Comparison of ENCODE assay signal across 8 mouse cellular contexts in the genomic region with DNA sequence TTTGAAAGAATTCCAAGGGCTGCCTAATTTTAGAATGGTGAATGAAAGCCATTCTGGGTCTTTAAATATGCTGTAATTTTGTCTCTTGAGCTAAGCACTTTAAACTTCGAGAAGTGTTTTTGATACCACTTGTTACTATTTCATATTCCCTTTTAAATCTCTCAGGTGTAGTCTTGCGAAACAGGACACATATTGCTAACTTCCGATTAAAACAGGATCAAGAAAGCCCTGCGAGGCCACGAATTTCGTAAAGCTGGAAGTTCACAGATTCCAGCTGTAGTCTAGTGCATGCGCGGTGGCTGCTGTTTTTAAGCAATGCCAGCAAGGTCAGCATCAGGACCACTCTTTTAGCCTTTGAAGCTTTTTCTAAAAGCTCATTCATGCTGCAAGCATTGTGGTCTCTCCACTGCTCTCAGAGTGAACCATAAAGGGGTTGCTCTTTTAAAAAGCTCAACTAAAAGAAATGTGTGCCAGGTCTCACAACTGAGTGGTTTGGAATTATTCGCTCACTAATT. TPM values are rescaled to one million over a fixed set of nuclear protein-coding genes. Genes with fewer than 3 reads are reported as not detected.
DNase-seq lines count a peak whose midpoint lies in the region; ATAC-seq and TF ChIP-seq lines count a peak whose summit lies in the region.

No protein-coding gene starts in this region.

- no peaks in the 10 kb centered on the region for H3K27me3 ChIP-seq in kidney, adult 2 months (replicated peaks; ENCODE audit: control insufficient read depth, insufficient read depth, low read length)

- peak overlapping the region; percentile 72 for H3K27ac ChIP-seq in embryonic fibroblast, embryonic 13.5 days (ENCODE audit: insufficient read depth, low read length)
- H3K27ac ChIP-seq in kidney, adult 2 months (ENCODE audit: insufficient read depth, low read depth, low read length) = peak overlapping the region; percentile 85

- no peaks in the 10 kb centered on the region; the same call in 1 of the 2 replicates for H3K4me1 ChIP-seq in embryonic fibroblast, embryonic 13.5 days (ENCODE audit: control insufficient read depth, insufficient read depth, low read length)
- H3K4me1 ChIP-seq in kidney, adult 2 months (ENCODE audit: control insufficient read depth, insufficient read depth, low read length) = no peaks in the 10 kb centered on the region; the same call in 1 of the 2 replicates

- peak; percentile 17 for DNase-seq in kidney, adult 11 months
- DNase-seq in kidney, postnatal 25 days = no peak
- peak; percentile 19 for DNase-seq in kidney, adult 2 months
- peak; percentile 11 for DNase-seq in lung, postnatal 14 days
- DNase-seq in thymus, postnatal 25 days = no peak

- H3K4me3 ChIP-seq in embryonic fibroblast, embryonic 13.5 days (ENCODE audit: insufficient read depth, low read length) = peak overlapping the region; percentile 47; the same call in 1 of the 2 replicates
- H3K4me3 ChIP-seq in kidney, adult 2 months (ENCODE audit: insufficient read depth, low read depth, low read length) = no peak overlapping the region

- ATAC-seq in frontal cortex, adult (ENCODE audit: low TSS enrichment) = no peak
- no peak for ATAC-seq in cerebellum, adult (ENCODE audit: insufficient number of reproducible peaks, low FRiP score, low TSS enrichment)

- no peaks in the 10 kb centered on the region for H3K36me3 ChIP-seq in kidney, adult 2 months (ENCODE audit: control insufficient read depth, insufficient read depth, low read length)

- TF ChIP-seq CTCF in embryonic fibroblast, embryonic 13.5 days (IDR thresholded peaks at IDR 0.05; ENCODE audit: borderline replicate concordance, insufficient read depth, low read length) = no peak
- TF ChIP-seq CTCF in kidney, adult 2 months (conservative IDR thresholded peaks at IDR 0.05; ENCODE audit: insufficient read depth, insufficient read length, low read depth, low read length) = no peak

- no peak for TF ChIP-seq POLR2A in embryonic fibroblast, embryonic 13.5 days (IDR thresholded peaks at IDR 0.05; ENCODE audit: low read depth, low read length)
- TF ChIP-seq POLR2A in kidney, adult 2 months (IDR thresholded peaks at IDR 0.05; ENCODE audit: low read depth, low read length) = no peak

- WGBS in kidney, adult 2 months = 66% methylated on average over 9 of the region's 9 CpGs

RNA-seq across cellular contexts. Expression of a gene that starts 0.8 kb away (rescaled TPM):
- 7.9 and 10.7 TPM in 2 replicates for polyA plus RNA-seq in embryonic fibroblast, embryonic 13.5 days (2011; ENCODE audit: insufficient read length, low read depth, missing spikeins)
- polyA plus RNA-seq in kidney, adult 2 months (2012; rRNA removed) = 3.8 and 4.8 TPM in 2 replicates

RNA-seq across cellular contexts. Expression of a gene that starts 26.1 kb away (rescaled TPM):
- 1.4 TPM in 1 of 2 replicates, not detected in the other for polyA plus RNA-seq in embryonic fibroblast, embryonic 13.5 days (2011; ENCODE audit: insufficient read length, low read depth, missing spikeins)
- polyA plus RNA-seq in kidney, adult 2 months (2012; rRNA removed) = 0.48 TPM in 1 of 2 replicates, not detected in the other

Comparison
In these comparisons a context has a peak if more than half of its experiments do, and no peak if none do; other contexts are left out.
1. DNase-seq: peak in kidney, adult 11 months (single experiment), kidney, adult 2 months (single experiment) and lung, postnatal 14 days (single experiment); none in kidney, postnatal 25 days (0 of 2) and thymus, postnatal 25 days (single experiment).